Mouse (Mus musculus) erythroblast, embryonic 14.5 days (primary cell): Measurements from ENCODE around the gene Ambra1.

Experiments
- GATA1 ChIP-seq: IDR thresholded peaks from 2 replicates; pipeline ENCODE4 v1.6.1; 2012; ENCODE audit warnings: low read length, inconsistent platforms, mixed read lengths
- TAL1 ChIP-seq: IDR thresholded peaks from 3 replicates; pipeline ENCODE4 v1.6.1; 2012; ENCODE audit warnings: low read length, inconsistent platforms, mixed read lengths

DNA sequence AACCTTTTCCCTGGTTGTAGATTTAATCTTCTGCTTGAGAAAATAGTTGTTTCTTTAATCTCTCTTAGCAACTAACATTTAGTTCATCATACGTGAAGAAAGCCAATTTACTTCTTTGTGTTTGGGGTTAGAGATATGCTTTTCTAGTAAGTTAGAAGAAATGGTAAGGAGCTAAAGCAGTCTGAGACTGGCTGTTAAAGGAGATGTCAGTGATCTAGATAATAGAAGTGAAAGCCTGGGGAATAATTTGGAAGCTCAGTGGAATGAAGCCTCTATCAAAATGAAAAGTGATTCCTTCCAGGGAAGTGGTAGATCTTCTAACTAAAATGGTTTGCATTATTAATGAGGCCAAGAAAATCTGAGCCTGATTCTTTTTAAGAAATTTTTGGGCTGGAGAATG lies 141.3 kb downstream of the Ambra1 start:
- TF ChIP-seq TAL1 = no peak
- TF ChIP-seq GATA1 = no peak
